Mouse (Mus musculus) stomach, postnatal 0 days (tissue): ENCODE measurements around the gene Slc4a1. TPM values are rescaled to one million over a fixed set of nuclear protein-coding genes. Genes with fewer than 3 reads are reported as not detected.
A peak's percentile ranks its signal among the peaks of the same experiment; 100 is the strongest.

ENCODE experiments used
- ATAC-seq: fragments of 200-750 bp; cut with Nextera tagmentation; 2 replicates; pipeline ENCODE4 v1.8.0; 2017; ENCODE audit not compliant: low FRiP score, low TSS enrichment
- DNase-seq: peaks from one replicate; pipeline ENCODE4 v3.0.0-alpha.2; 2016; ENCODE audit warnings: low spot score
- H3K27ac ChIP-seq: fragments of 300-500 bp; sonication (generic); replicated peaks from 2 replicates; pipeline ENCODE4 v1.5.1; 2014; ENCODE audit warnings: mild to moderate bottlenecking, control low read depth
- H3K27me3 ChIP-seq: fragments of 300-500 bp; sonication (generic); 2 replicates; pipeline ENCODE4 v1.6.1; 2014; ENCODE audit warnings: low read length; ENCODE audit not compliant: control insufficient read depth, insufficient read depth
- H3K36me3 ChIP-seq: fragments of 300-500 bp; sonication (generic); 2 replicates; pipeline ENCODE4 v1.6.1; 2014; ENCODE audit warnings: low read length, mixed read lengths; ENCODE audit not compliant: control insufficient read depth, insufficient read depth
- H3K4me1 ChIP-seq: fragments of 300-500 bp; sonication (generic); replicated peaks from 2 replicates; pipeline ENCODE4 v1.6.1; 2014; ENCODE audit warnings: antibody characterized with exemption; ENCODE audit not compliant: control insufficient read depth, insufficient read depth
- H3K4me2 ChIP-seq: fragments of 300-500 bp; sonication (generic); replicated peaks from 2 replicates; pipeline ENCODE4 v1.6.1; 2014; ENCODE audit warnings: low read depth, mild to moderate bottlenecking, control low read depth, moderate library complexity
- H3K4me3 ChIP-seq: fragments of 300-500 bp; sonication (generic); 2 replicates; pipeline ENCODE4 v1.5.1; 2014; ENCODE audit warnings: low read depth, low read length, control low read depth
- H3K9ac ChIP-seq: fragments of 300-500 bp; sonication (generic); 2 replicates; pipeline ENCODE4 v1.6.1; 2014; ENCODE audit warnings: mild to moderate bottlenecking, low read length, control low read depth, mixed read lengths
- H3K9me3 ChIP-seq: fragments of 300-500 bp; sonication (generic); 2 replicates; pipeline ENCODE4 v1.6.1; 2016; ENCODE audit warnings: low read length; ENCODE audit not compliant: control insufficient read depth
- CTCF ChIP-seq: IDR thresholded peaks from 2 replicates; pipeline ENCODE4 v1.5.1; 2016; ENCODE audit warnings: antibody characterized with exemption, low read depth, mild to moderate bottlenecking, moderate library complexity
- EP300 ChIP-seq: optimal IDR thresholded peaks from 2 replicates; pipeline ENCODE3; 2016; ENCODE audit warnings: antibody characterized with exemption
- WGBS: fragments of 180-500 bp; shearing (Covaris S2); extraction: QIAGEN DNeasy Blood & Tissue Kit; methylation state at CpG from one replicate; pipeline ENCODE4 v1.1.7; 2014; 5-methylcytosine and 5-hydroxymethylcytosine counted together
- polyA plus RNA-seq: library from polyadenylated mRNA; unstranded; fragments of >200 nt; fragmentation: Nextera tagmentation; extraction: Ambion mirVana; gene quantifications from 2 replicates; pipeline ENCODE4 v1.2.1, GENCODE M21; 2015

Gene Slc4a1
- polyA plus RNA-seq, 1 experiment from 2014 or later: 0.72 TPM

DNA sequence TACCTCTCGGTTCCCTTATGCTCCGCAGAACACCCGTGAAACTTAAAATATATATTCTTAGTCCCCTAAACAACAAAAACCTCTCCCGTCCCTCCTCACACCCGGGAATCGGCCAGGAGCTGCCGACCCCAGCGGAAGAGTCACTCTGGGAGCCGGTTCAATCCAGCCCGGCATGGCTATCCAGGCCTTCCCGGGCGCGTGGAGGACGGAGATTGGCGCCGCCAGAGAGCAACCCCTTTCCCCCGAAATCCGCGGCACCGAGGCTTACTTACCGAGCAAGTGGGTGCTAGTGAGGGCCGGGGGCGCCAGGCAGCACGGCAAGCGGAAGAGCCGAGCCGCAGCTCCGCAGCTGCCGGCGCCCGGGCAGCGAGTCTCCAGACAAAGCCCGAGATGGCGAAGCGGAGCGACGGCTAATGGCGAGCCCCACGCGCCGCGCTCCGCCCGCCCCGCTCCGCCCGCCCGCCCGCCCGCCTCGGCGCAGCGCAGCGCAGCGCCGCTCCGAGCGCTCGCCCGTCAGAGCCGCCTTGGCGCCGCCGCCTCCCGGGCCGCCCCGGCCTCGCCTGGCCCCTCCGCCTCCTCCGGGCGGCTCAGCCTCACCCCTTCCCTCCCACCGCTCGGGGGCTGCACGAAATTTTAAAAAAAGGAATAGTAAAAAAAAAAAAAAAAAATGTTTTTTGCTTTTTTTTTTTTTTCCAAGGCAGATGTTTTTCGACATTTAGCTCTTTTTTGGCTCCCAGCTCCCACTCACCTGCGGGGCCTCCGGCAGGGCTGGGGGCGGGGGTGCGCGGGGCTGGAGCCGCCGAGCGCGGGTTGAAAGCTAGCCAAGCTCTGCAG, 47.2 kb downstream of the Slc4a1 start:
- Histone ChIP-seq H3K4me2 (peak overlapping the region; percentile 88), H3K4me3 (peak overlapping the region; percentile 94), H3K36me3 (peaks cover 6% of the 10 kb centered on the region), H3K9me3 (no peaks in the 10 kb centered on the region), H3K27ac (peak overlapping the region; percentile 99), H3K27me3 (no peaks in the 10 kb centered on the region), H3K9ac (peak overlapping the region; percentile 99), H3K4me1 (peaks cover 7% of the 10 kb centered on the region)
- no peak for TF ChIP-seq CTCF
- no peak for TF ChIP-seq EP300
- ATAC-seq (peak; percentile 31; the same call in 1 of the 2 replicates), DNase-seq (peak; percentile 71)
- under 1% methylated on average over 73 of the region's 84 CpGs for WGBS

GRCm38 (mm10) chr11:102317901-102318575, 48.0 kb downstream of the Slc4a1 start:
- Histone ChIP-seq H3K4me3 (peak overlapping the region; percentile 94), H3K27me3 (no peaks in the 10 kb centered on the region), H3K36me3 (peaks cover 9% of the 10 kb centered on the region), H3K9ac (peak overlapping the region; percentile 99), H3K4me2 (peak overlapping the region; percentile 88), H3K4me1 (peaks cover 7% of the 10 kb centered on the region), H3K27ac (peak overlapping the region; percentile 99), H3K9me3 (no peaks in the 10 kb centered on the region)
- TF ChIP-seq CTCF (no peak; the same call in 1 of the 2 replicates), EP300 (no peak)
- peak; percentile 64 for ATAC-seq
- DNase-seq: peak; percentile 85
- 0% methylated on average over 22 of the region's 77 CpGs for WGBS

DNA sequence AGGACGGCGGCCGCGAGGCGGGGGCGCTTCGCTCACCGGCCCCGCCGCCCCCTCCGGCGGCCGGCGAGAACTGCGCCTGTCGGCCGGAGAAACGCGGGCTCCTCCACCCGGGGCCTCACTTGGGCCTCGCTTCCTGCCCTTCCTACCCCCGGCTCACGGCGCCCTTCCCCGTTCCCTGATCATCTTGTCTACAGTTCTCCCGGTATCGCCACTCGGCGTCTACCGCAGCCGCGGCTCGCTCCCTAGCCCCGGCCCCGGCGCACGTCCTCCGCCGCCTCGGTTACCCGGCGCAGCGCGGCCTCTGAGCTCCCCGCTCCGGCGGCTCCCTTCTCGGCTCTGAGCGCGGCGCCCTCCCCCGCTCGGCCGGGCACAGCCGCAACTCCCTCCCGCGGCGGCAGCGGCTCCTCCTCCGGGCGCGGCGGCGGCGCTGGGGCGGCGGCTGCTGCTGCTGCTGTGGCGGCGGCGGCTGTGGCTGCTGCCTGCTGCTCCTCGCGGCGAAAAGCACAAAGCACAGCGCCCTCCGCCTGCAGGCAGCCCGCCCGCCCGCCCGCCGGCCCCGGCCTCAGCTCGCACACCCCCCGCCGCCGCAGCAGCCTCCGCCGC, 48.6 kb downstream of the Slc4a1 start:
- no peak for TF ChIP-seq EP300
- TF ChIP-seq CTCF: peak; percentile 28; the same call in 1 of the 2 replicates
- Histone ChIP-seq H3K27ac (peak overlapping the region; percentile 99), H3K9me3 (no peaks in the 10 kb centered on the region), H3K4me1 (peaks cover 7% of the 10 kb centered on the region), H3K4me2 (peak overlapping the region; percentile 88), H3K4me3 (peak overlapping the region; percentile 94), H3K9ac (peak overlapping the region; percentile 99), H3K36me3 (peaks cover 9% of the 10 kb centered on the region), H3K27me3 (no peaks in the 10 kb centered on the region)
- peak; percentile 81 for DNase-seq
- ATAC-seq: peak; percentile 38
- WGBS: under 1% methylated on average over 62 of the region's 87 CpGs

GRCm38 (mm10) chr11:102316572-102317297, 49.3 kb downstream of the Slc4a1 start:
- H3K4me1 ChIP-seq: peaks cover 7% of the 10 kb centered on the region
- WGBS: under 1% methylated on average over 55 of the region's 80 CpGs
- peak overlapping the region; percentile 99 for H3K9ac ChIP-seq
- ATAC-seq (peak; percentile 53), DNase-seq (peak; percentile 95)
- TF ChIP-seq CTCF: peak; percentile 34; the same call in 1 of the 2 replicates
- no peak for TF ChIP-seq EP300
- no peaks in the 10 kb centered on the region for H3K27me3 ChIP-seq
- H3K36me3 ChIP-seq: peaks cover 9% of the 10 kb centered on the region
- H3K27ac ChIP-seq: peak overlapping the region; percentile 99
- no peaks in the 10 kb centered on the region for H3K9me3 ChIP-seq
- H3K4me3 ChIP-seq: peak overlapping the region; percentile 94
- H3K4me2 ChIP-seq: peak overlapping the region; percentile 88
